Mouse (Mus musculus) heart, embryonic 15.5 days (tissue): ENCODE data around the gene Il4i1. TPM values are rescaled to one million over a fixed set of nuclear protein-coding genes. Genes with fewer than 3 reads are reported as not detected.

Experiments used
- ATAC-seq: fragments of 200-750 bp; cut with Nextera tagmentation; replicated peaks from 2 replicates; pipeline ENCODE4 v1.8.0; 2017; ENCODE audit warnings: low read depth, moderate TSS enrichment; ENCODE audit not compliant: insufficient number of reproducible peaks, insufficient read depth, low FRiP score
- H3K27ac ChIP-seq: fragments of 300-500 bp; sonication (generic); 2 replicates; pipeline ENCODE4 v1.5.1; 2015; ENCODE audit warnings: mild to moderate bottlenecking, inconsistent platforms
- H3K27me3 ChIP-seq: fragments of 300-500 bp; sonication (generic); 2 replicates; pipeline ENCODE4 v1.6.1; 2015; ENCODE audit warnings: inconsistent platforms
- H3K36me3 ChIP-seq: fragments of 300-500 bp; sonication (generic); 2 replicates; pipeline ENCODE4 v1.6.1; 2015; ENCODE audit warnings: mild to moderate bottlenecking, inconsistent platforms
- H3K4me1 ChIP-seq: fragments of 300-500 bp; sonication (generic); replicated peaks from 2 replicates; pipeline ENCODE4 v1.6.1; 2015; ENCODE audit warnings: inconsistent platforms
- H3K4me2 ChIP-seq: fragments of 300-500 bp; sonication (generic); 2 replicates; pipeline ENCODE4 v1.6.1; 2015; ENCODE audit warnings: inconsistent platforms, mild to moderate bottlenecking, moderate library complexity
- H3K4me3 ChIP-seq: fragments of 300-500 bp; sonication (generic); 2 replicates; pipeline ENCODE4 v1.5.1; 2015; ENCODE audit warnings: mild to moderate bottlenecking, inconsistent platforms
- H3K9ac ChIP-seq: fragments of 300-500 bp; sonication (generic); 2 replicates; pipeline ENCODE4 v1.6.1; 2015; ENCODE audit warnings: mild to moderate bottlenecking, inconsistent platforms
- H3K9me3 ChIP-seq: fragments of 300-500 bp; sonication (generic); replicated peaks from 2 replicates; pipeline ENCODE4 v1.6.1; 2016; ENCODE audit warnings: inconsistent platforms
- WGBS: fragments of 180-500 bp; shearing (Covaris S2); methylation state at CpG from one replicate; pipeline ENCODE4 v1.1.7; 2015; ENCODE audit warnings: mixed read lengths; 5-methylcytosine and 5-hydroxymethylcytosine counted together
- polyA plus RNA-seq: library from polyadenylated mRNA; unstranded; fragments of >200 nt; fragmentation: Nextera tagmentation; extraction: Ambion mirVana; gene quantifications from 2 replicates; pipeline ENCODE4 v1.2.1, GENCODE M21; 2015

The Il4i1 gene
- 1.1 and 3.2 TPM in 2 replicates for polyA plus RNA-seq

GRCm38 (mm10) chr7:44815721-44816469 lies at the start of gene Il4i1, which contains the start of gene Nup62:
Il4i1 (plus strand) TSS chr7:44816387.
Nup62 (plus strand) TSS chr7:44816088.
- no peaks in the 10 kb centered on the region for H3K9me3 ChIP-seq
- H3K36me3 ChIP-seq: peaks cover 5% of the 10 kb centered on the region; the same call in 1 of the 2 replicates
- H3K4me3 ChIP-seq: peak within 1 kb of the TSS; percentile 91
- peak within 1 kb of the TSS; percentile 98 for H3K27ac ChIP-seq
- ATAC-seq: peak; percentile 93
- no peaks in the 10 kb centered on the region for H3K27me3 ChIP-seq
- H3K4me2 ChIP-seq: peak within 1 kb of the TSS; percentile 66
- WGBS: under 1% methylated on average over 62 of the region's 62 CpGs
- peak within 1 kb of the TSS; percentile 95 for H3K9ac ChIP-seq
- peaks cover 44% of the 10 kb centered on the region for H3K4me1 ChIP-seq

GRCm38 (mm10) chr7:44768129-44768528 lies 48.1 kb upstream of the Il4i1 start:
- peaks cover 63% of the 10 kb centered on the region for H3K36me3 ChIP-seq
- H3K27me3 ChIP-seq: no peaks in the 10 kb centered on the region
- ATAC-seq: no peak
- H3K4me1 ChIP-seq: no peaks in the 10 kb centered on the region
- no peak overlapping the region for H3K4me3 ChIP-seq
- no peak overlapping the region for H3K9ac ChIP-seq
- WGBS: 84% methylated on average over 5 of the region's 5 CpGs
- no peak overlapping the region for H3K4me2 ChIP-seq
- H3K9me3 ChIP-seq: no peaks in the 10 kb centered on the region
- H3K27ac ChIP-seq: no peak overlapping the region

GRCm38 (mm10) chr7:44770046-44770578 lies 46.1 kb upstream of the Il4i1 start:
- ATAC-seq: no peak
- no peak overlapping the region for H3K4me2 ChIP-seq
- H3K4me1 ChIP-seq: no peaks in the 10 kb centered on the region
- H3K36me3 ChIP-seq: peaks cover 67% of the 10 kb centered on the region
- H3K9ac ChIP-seq: no peak overlapping the region
- no peaks in the 10 kb centered on the region for H3K9me3 ChIP-seq
- H3K27ac ChIP-seq: no peak overlapping the region
- no peaks in the 10 kb centered on the region for H3K27me3 ChIP-seq
- WGBS: 15% methylated on average over 6 of the region's 6 CpGs
- H3K4me3 ChIP-seq: no peak overlapping the region

- H3K4me3 ChIP-seq: no peak overlapping the region
- H3K27ac ChIP-seq: no peak overlapping the region
- no peak overlapping the region for H3K9ac ChIP-seq
- no peaks in the 10 kb centered on the region for H3K4me1 ChIP-seq
- ATAC-seq: no peak
- H3K27me3 ChIP-seq: no peaks in the 10 kb centered on the region
- WGBS: 78% methylated on average over 8 of the region's 8 CpGs
- peaks cover 67% of the 10 kb centered on the region for H3K36me3 ChIP-seq
- H3K4me2 ChIP-seq: no peak overlapping the region
- no peaks in the 10 kb centered on the region for H3K9me3 ChIP-seq
Observed at GRCm38 (mm10) chr7:44772591-44773204, 43.5 kb upstream of the Il4i1 start.

- Histone ChIP-seq H3K36me3 (peaks cover 41% of the 10 kb centered on the region), H3K4me3 (no peak overlapping the region), H3K27me3 (no peaks in the 10 kb centered on the region), H3K9me3 (no peaks in the 10 kb centered on the region), H3K27ac (no peak overlapping the region), H3K4me2 (no peak overlapping the region), H3K9ac (no peak overlapping the region), H3K4me1 (no peaks in the 10 kb centered on the region)
- 90% methylated on average over 9 of the region's 9 CpGs for WGBS
- no peak for ATAC-seq
Observed at GRCm38 (mm10) chr7:44776849-44777498, 39.2 kb upstream of the Il4i1 start.

- ATAC-seq: no peak
- H3K36me3 ChIP-seq: peaks cover 19% of the 10 kb centered on the region; the same call in 1 of the 2 replicates
- no peaks in the 10 kb centered on the region for H3K4me1 ChIP-seq
- no peak overlapping the region for H3K9ac ChIP-seq
- no peak overlapping the region for H3K4me2 ChIP-seq
- 77% methylated on average over 8 of the region's 8 CpGs for WGBS
- no peaks in the 10 kb centered on the region for H3K27me3 ChIP-seq
- no peaks in the 10 kb centered on the region for H3K9me3 ChIP-seq
- H3K27ac ChIP-seq: no peak overlapping the region
- no peak overlapping the region for H3K4me3 ChIP-seq
Observed at GRCm38 (mm10) chr7:44780101-44780500, 36.1 kb upstream of the Il4i1 start.

- H3K4me1 ChIP-seq: no peaks in the 10 kb centered on the region
- no peak overlapping the region for H3K4me3 ChIP-seq
- 0 out of 2 replicates have a peak, but pooled peaks cover 4% of the 10 kb centered on the region for H3K9me3 ChIP-seq
- H3K27ac ChIP-seq: no peak overlapping the region
- H3K27me3 ChIP-seq: 0 out of 2 replicates have a peak, but pooled peaks cover 3% of the 10 kb centered on the region
- no peak for ATAC-seq
- no peak overlapping the region for H3K4me2 ChIP-seq
- WGBS: 59% methylated on average over 3 of the region's 3 CpGs
- H3K36me3 ChIP-seq: no peaks in the 10 kb centered on the region
- H3K9ac ChIP-seq: no peak overlapping the region
Observed at GRCm38 (mm10) chr7:44789531-44789930, 26.7 kb upstream of the Il4i1 start.

GRCm38 (mm10) chr7:44790066-44790465 lies 26.1 kb upstream of the Il4i1 start:
- H3K9ac ChIP-seq: no peak overlapping the region
- no peak for ATAC-seq
- no peak overlapping the region for H3K4me2 ChIP-seq
- H3K27me3 ChIP-seq: 0 out of 2 replicates have a peak, but pooled peaks cover 3% of the 10 kb centered on the region
- H3K4me3 ChIP-seq: no peak overlapping the region
- WGBS: 52% methylated on average over 4 of the region's 4 CpGs
- H3K36me3 ChIP-seq: no peaks in the 10 kb centered on the region
- H3K27ac ChIP-seq: no peak overlapping the region
- no peaks in the 10 kb centered on the region for H3K4me1 ChIP-seq
- H3K9me3 ChIP-seq: 0 out of 2 replicates have a peak, but pooled peaks cover 4% of the 10 kb centered on the region

GRCm38 (mm10) chr7:44792781-44793180 lies 23.4 kb upstream of the Il4i1 start:
- H3K9ac ChIP-seq: no peak overlapping the region
- 78% methylated on average over 6 of the region's 6 CpGs for WGBS
- no peak for ATAC-seq

GRCm38 (mm10) chr7:44808927-44809326 lies 7.3 kb upstream of the Il4i1 start:
- no peaks in the 10 kb centered on the region for H3K27me3 ChIP-seq
- no peaks in the 10 kb centered on the region for H3K9me3 ChIP-seq
- no peak for ATAC-seq
- H3K27ac ChIP-seq: no peak overlapping the region
- 79% methylated on average over 2 of the region's 2 CpGs for WGBS
- H3K4me1 ChIP-seq: no peaks in the 10 kb centered on the region
- H3K36me3 ChIP-seq: peaks cover 5% of the 10 kb centered on the region; the same call in 1 of the 2 replicates
- H3K9ac ChIP-seq: no peak overlapping the region
- H3K4me2 ChIP-seq: no peak overlapping the region
- H3K4me3 ChIP-seq: no peak overlapping the region

More at GRCm38 (mm10) chr7:44792781-44793180, 23.4 kb upstream of the Il4i1 start:
- Histone ChIP-seq H3K27ac (no peak overlapping the region), H3K9me3 (peaks cover 4% of the 10 kb centered on the region; the same call in 1 of the 2 replicates), H3K36me3 (no peaks in the 10 kb centered on the region), H3K4me2 (no peak overlapping the region), H3K4me3 (no peak overlapping the region), H3K27me3 (0 out of 2 replicates have a peak, but pooled peaks cover 3% of the 10 kb centered on the region), H3K4me1 (no peaks in the 10 kb centered on the region)

GRCm38 (mm10) chr7:44809466-44809865 lies 6.7 kb upstream of the Il4i1 start:
- Histone ChIP-seq H3K4me1 (no peaks in the 10 kb centered on the region), H3K9me3 (no peaks in the 10 kb centered on the region), H3K27ac (no peak overlapping the region), H3K9ac (no peak overlapping the region), H3K4me2 (no peak overlapping the region), H3K36me3 (peaks cover 5% of the 10 kb centered on the region; the same call in 1 of the 2 replicates), H3K27me3 (no peaks in the 10 kb centered on the region), H3K4me3 (no peak overlapping the region)
- ATAC-seq: no peak
- WGBS: 83% methylated on average over 3 of the region's 3 CpGs
